Mouse (Mus musculus): ENCODE measurements at regions not wholly inside any gene's neighbourhood (a gene's known extent, or its start where the extent isn't known, plus 50 kb on each side); places are given as distances from the start of the nearest gene placed in this dataset.
"Not testable (repeated sequence)": the region's sequence is repeated elsewhere in the genome, so short reads cannot be mapped to it uniquely, and the experiment has no call there.

DNA sequence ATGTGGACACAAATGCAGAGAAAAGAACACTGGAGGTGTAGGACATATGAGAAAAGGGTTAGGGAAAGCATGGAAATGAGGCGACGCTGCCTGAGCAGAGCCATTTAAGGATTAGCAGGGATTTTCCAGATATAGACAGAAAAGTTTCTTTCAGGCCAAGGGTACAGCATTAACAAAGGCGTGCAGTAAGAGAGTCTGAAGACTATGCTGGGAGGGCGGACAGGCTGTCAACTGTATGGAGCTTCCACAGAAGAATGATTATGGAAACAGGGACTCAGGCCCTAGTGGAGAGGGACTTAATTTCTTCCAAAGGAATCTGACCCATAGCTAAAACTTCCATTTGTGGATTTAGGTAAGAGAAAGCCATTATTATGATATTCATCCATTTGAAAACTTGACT, 511.3 kb upstream of the Stxbp6 start:
- DNase-seq (ENCODE audit: low spot score) (no peak), ATAC-seq (ENCODE audit: low FRiP score, low TSS enrichment) (no peak)
- no peaks in the 10 kb centered on the region for H3K27me3 ChIP-seq (ENCODE audit: control insufficient read depth, insufficient read depth, low read length)
- no peak overlapping the region for H3K4me3 ChIP-seq (ENCODE audit: low read depth, low read length)
- H3K27ac ChIP-seq (replicated peaks): no peak overlapping the region
- no peaks in the 10 kb centered on the region for H3K9me3 ChIP-seq (ENCODE audit: control insufficient read depth, low read length)
- TF ChIP-seq EP300 (optimal IDR thresholded peaks at IDR 0.05) (no peak), CTCF (IDR thresholded peaks at IDR 0.05; ENCODE audit: low read depth) (no peak)
- no peaks in the 10 kb centered on the region for H3K36me3 ChIP-seq (ENCODE audit: control insufficient read depth, insufficient read depth, low read length)
- no peaks in the 10 kb centered on the region for H3K4me1 ChIP-seq (replicated peaks; ENCODE audit: control insufficient read depth, insufficient read depth)
- no peak overlapping the region for H3K9ac ChIP-seq (ENCODE audit: low read length)
- H3K4me2 ChIP-seq (replicated peaks; ENCODE audit: low read depth): no peak overlapping the region
- WGBS: 50% methylated on average over 4 of the region's 4 CpGs

- Histone ChIP-seq H3K4me2 (replicated peaks; ENCODE audit: low read depth) (no peak overlapping the region), H3K4me1 (replicated peaks; ENCODE audit: control insufficient read depth, insufficient read depth) (no peaks in the 10 kb centered on the region), H3K27me3 (ENCODE audit: control insufficient read depth, insufficient read depth, low read length) (no peaks in the 10 kb centered on the region), H3K36me3 (ENCODE audit: control insufficient read depth, insufficient read depth, low read length) (no peaks in the 10 kb centered on the region), H3K9ac (ENCODE audit: low read length) (no peak overlapping the region), H3K4me3 (ENCODE audit: low read depth, low read length) (no peak overlapping the region), H3K27ac (replicated peaks) (no peak overlapping the region), H3K9me3 (ENCODE audit: control insufficient read depth, low read length) (no peaks in the 10 kb centered on the region)
- no peak for ATAC-seq (ENCODE audit: low FRiP score, low TSS enrichment)
- no peak for DNase-seq (ENCODE audit: low spot score)
- WGBS: 69% methylated on average over 13 of the region's 13 CpGs
- no peak for TF ChIP-seq CTCF (IDR thresholded peaks at IDR 0.05; ENCODE audit: low read depth)
- TF ChIP-seq EP300 (optimal IDR thresholded peaks at IDR 0.05): no peak
Measured at GRCm38 (mm10) chr12:45563325-45564030, 489.0 kb upstream of the Stxbp6 start.

- Histone ChIP-seq H3K9me3 (ENCODE audit: control insufficient read depth, low read length) (no peaks in the 10 kb centered on the region), H3K4me3 (ENCODE audit: low read depth, low read length) (no peak overlapping the region), H3K27me3 (ENCODE audit: control insufficient read depth, insufficient read depth, low read length) (no peaks in the 10 kb centered on the region), H3K4me2 (replicated peaks; ENCODE audit: low read depth) (no peak overlapping the region), H3K36me3 (ENCODE audit: control insufficient read depth, insufficient read depth, low read length) (no peaks in the 10 kb centered on the region), H3K27ac (replicated peaks) (no peak overlapping the region), H3K9ac (ENCODE audit: low read length) (no peak overlapping the region), H3K4me1 (replicated peaks; ENCODE audit: control insufficient read depth, insufficient read depth) (no peaks in the 10 kb centered on the region)
- 22% methylated on average over 1 of the region's 1 CpGs for WGBS
- no peak for TF ChIP-seq CTCF (IDR thresholded peaks at IDR 0.05; ENCODE audit: low read depth)
- no peak for TF ChIP-seq EP300 (optimal IDR thresholded peaks at IDR 0.05)
- DNase-seq (ENCODE audit: low spot score) (no peak), ATAC-seq (ENCODE audit: low FRiP score, low TSS enrichment) (no peak)
Measured at GRCm38 (mm10) chr12:45562637-45563220, 488.2 kb upstream of the Stxbp6 start.

DNA sequence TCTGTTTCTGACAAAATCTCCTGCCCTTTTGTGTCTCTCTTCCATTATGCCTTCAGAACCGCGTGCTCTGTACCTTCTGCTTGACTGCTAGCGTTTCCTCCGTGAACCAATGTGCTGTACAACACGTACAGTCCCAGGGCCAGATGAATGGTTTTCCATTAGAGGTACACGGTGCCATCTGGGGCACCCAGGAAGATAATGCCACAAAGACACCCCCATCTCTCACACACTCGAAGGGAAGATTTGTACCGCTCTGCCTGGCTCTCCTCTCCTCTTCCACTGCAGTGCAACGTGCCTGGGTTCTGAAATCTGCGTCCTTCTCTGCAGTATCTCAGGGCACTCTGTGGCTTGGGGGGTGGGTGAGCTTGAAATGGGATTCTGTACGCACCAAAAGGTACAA, 487.4 kb upstream of the Stxbp6 start:
- WGBS: 72% methylated on average over 11 of the region's 11 CpGs
- ATAC-seq (ENCODE audit: low FRiP score, low TSS enrichment): no peak
- no peak for TF ChIP-seq EP300 (optimal IDR thresholded peaks at IDR 0.05)
- TF ChIP-seq CTCF (IDR thresholded peaks at IDR 0.05; ENCODE audit: low read depth): no peak

DNA sequence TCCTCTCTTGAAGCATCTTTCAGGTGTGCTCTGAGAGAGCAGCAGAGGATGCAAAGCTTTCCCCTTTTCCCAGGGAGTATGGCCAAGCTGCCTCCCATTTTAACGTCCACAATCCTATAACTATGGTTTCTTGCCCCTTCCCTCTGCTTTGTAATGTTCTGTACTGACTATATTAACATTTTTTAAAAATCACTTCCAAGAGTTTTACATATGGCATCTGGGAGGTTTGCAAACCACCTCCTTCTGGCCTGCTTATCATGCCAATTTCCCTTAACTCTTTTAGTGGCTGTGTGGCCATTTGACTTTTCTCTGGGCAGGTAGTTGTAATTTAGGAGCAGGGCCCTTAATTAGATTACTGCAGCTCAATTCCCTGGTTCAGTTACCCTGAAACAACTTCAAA, 486.9 kb upstream of the Stxbp6 start:
- ATAC-seq (ENCODE audit: low FRiP score, low TSS enrichment): no peak
- 63% methylated on average over 1 of the region's 1 CpGs for WGBS

More for the DNA sequence above, 487.4 kb upstream of the Stxbp6 start:
- Histone ChIP-seq H3K27me3 (ENCODE audit: control insufficient read depth, insufficient read depth, low read length) (no peaks in the 10 kb centered on the region), H3K9me3 (ENCODE audit: control insufficient read depth, low read length) (no peaks in the 10 kb centered on the region), H3K27ac (replicated peaks) (no peak overlapping the region), H3K36me3 (ENCODE audit: control insufficient read depth, insufficient read depth, low read length) (no peaks in the 10 kb centered on the region), H3K9ac (ENCODE audit: low read length) (no peak overlapping the region), H3K4me1 (replicated peaks; ENCODE audit: control insufficient read depth, insufficient read depth) (no peaks in the 10 kb centered on the region), H3K4me3 (ENCODE audit: low read depth, low read length) (no peak overlapping the region), H3K4me2 (replicated peaks; ENCODE audit: low read depth) (no peak overlapping the region)
- DNase-seq (ENCODE audit: low spot score): no peak

DNA sequence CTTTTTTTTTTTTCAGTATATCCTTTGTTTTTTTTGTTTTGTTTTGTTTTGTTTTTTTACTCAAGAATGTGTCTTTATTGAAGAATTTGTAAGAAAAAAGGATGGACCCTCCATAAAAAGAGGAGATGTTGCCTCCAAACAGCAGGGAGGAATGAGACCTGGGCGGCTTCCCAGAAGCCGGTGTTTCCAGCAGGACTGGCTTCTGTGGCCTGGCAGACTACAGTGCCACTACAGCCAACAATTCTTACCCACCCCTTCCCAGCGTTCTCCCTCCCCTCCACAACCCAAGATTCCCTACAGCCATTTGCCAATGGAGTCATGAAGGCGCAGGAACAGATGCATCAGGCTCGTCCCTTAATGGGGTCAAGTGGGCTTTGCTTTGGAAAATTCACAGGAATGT, 475.4 kb upstream of the Stxbp6 start:
- not testable (repeated sequence) for H3K9ac ChIP-seq (ENCODE audit: low read length); H3K9me3 ChIP-seq (ENCODE audit: control insufficient read depth, low read length); H3K27ac ChIP-seq (replicated peaks); ATAC-seq (ENCODE audit: low FRiP score, low TSS enrichment); H3K4me2 ChIP-seq (replicated peaks; ENCODE audit: low read depth); H3K36me3 ChIP-seq (ENCODE audit: control insufficient read depth, insufficient read depth, low read length); H3K4me1 ChIP-seq (replicated peaks; ENCODE audit: control insufficient read depth, insufficient read depth); H3K4me3 ChIP-seq (ENCODE audit: low read depth, low read length); DNase-seq (ENCODE audit: low spot score); H3K27me3 ChIP-seq (ENCODE audit: control insufficient read depth, insufficient read depth, low read length)
- WGBS: 83% methylated on average over 5 of the region's 5 CpGs

More for the DNA sequence above, 486.9 kb upstream of the Stxbp6 start:
- no peak for DNase-seq (ENCODE audit: low spot score)
- no peaks in the 10 kb centered on the region for H3K36me3 ChIP-seq (ENCODE audit: control insufficient read depth, insufficient read depth, low read length)
- H3K27me3 ChIP-seq (ENCODE audit: control insufficient read depth, insufficient read depth, low read length): no peaks in the 10 kb centered on the region
- H3K9ac ChIP-seq (ENCODE audit: low read length): no peak overlapping the region
- no peak overlapping the region for H3K27ac ChIP-seq (replicated peaks)
- no peaks in the 10 kb centered on the region for H3K4me1 ChIP-seq (replicated peaks; ENCODE audit: control insufficient read depth, insufficient read depth)
- no peaks in the 10 kb centered on the region for H3K9me3 ChIP-seq (ENCODE audit: control insufficient read depth, low read length)
- no peak for TF ChIP-seq EP300 (optimal IDR thresholded peaks at IDR 0.05)
- TF ChIP-seq CTCF (IDR thresholded peaks at IDR 0.05; ENCODE audit: low read depth): no peak
- no peak overlapping the region for H3K4me2 ChIP-seq (replicated peaks; ENCODE audit: low read depth)
- H3K4me3 ChIP-seq (ENCODE audit: low read depth, low read length): no peak overlapping the region
